Mouse (Mus musculus): ENCODE data around the gene Rreb1. TPM values are rescaled to one million over a fixed set of nuclear protein-coding genes. Genes with fewer than 3 reads are reported as not detected.

The Rreb1 gene
- polyA plus RNA-seq, 1 experiment from 2014 or later, result 9.0 TPM

GRCm38 (mm10) chr13:37824956-37825645 is 46.9 kb downstream of the Rreb1 start:
- peak overlapping the region; percentile 87 for H3K9ac ChIP-seq (ENCODE audit: low read depth, low read length)
- H3K4me3 ChIP-seq (replicated peaks; ENCODE audit: low read depth, low read length), result peak overlapping the region; percentile 93
- no peak for ATAC-seq (replicated peaks; ENCODE audit: low FRiP score, low read depth)
- 8% methylated on average over 27 of the region's 27 CpGs for WGBS
- H3K36me3 ChIP-seq (ENCODE audit: insufficient read depth, low read length), result no peaks in the 10 kb centered on the region
- H3K27ac ChIP-seq, result peak overlapping the region; percentile 94; the same call in 1 of the 2 replicates
- no peak for TF ChIP-seq CTCF (IDR thresholded peaks at IDR 0.05; ENCODE audit: low read depth)
- peaks cover 11% of the 10 kb centered on the region for H3K4me1 ChIP-seq (replicated peaks; ENCODE audit: insufficient read depth, low read length)
- H3K27me3 ChIP-seq (ENCODE audit: insufficient read depth, low read length), result no peaks in the 10 kb centered on the region
- DNase-seq (ENCODE audit: low spot score), result peak; percentile 44
- no peaks in the 10 kb centered on the region for H3K9me3 ChIP-seq (replicated peaks; ENCODE audit: low read length)
- peak overlapping the region; percentile 93 for H3K4me2 ChIP-seq (ENCODE audit: low read length)

GRCm38 (mm10) chr13:37825646-37826280 is 47.6 kb downstream of the Rreb1 start:
- under 1% methylated on average over 41 of the region's 43 CpGs for WGBS

GRCm38 (mm10) chr13:37826281-37826993 is 48.2 kb downstream of the Rreb1 start:
- peaks cover 22% of the 10 kb centered on the region for H3K4me1 ChIP-seq (replicated peaks; ENCODE audit: insufficient read depth, low read length)
- peak overlapping the region; percentile 93 for H3K4me2 ChIP-seq (ENCODE audit: low read length)
- peak; percentile 41 for ATAC-seq (replicated peaks; ENCODE audit: low FRiP score, low read depth)
- H3K9ac ChIP-seq (ENCODE audit: low read depth, low read length), result peak overlapping the region; percentile 87
- under 1% methylated on average over 58 of the region's 65 CpGs for WGBS
- no peaks in the 10 kb centered on the region for H3K27me3 ChIP-seq (ENCODE audit: insufficient read depth, low read length)
- peak overlapping the region; percentile 94 for H3K27ac ChIP-seq
- 0 out of 2 replicates have a peak, but pooled peaks have one; percentile 4 for TF ChIP-seq CTCF (IDR thresholded peaks at IDR 0.05; ENCODE audit: low read depth)
- H3K9me3 ChIP-seq (replicated peaks; ENCODE audit: low read length), result no peaks in the 10 kb centered on the region
- H3K36me3 ChIP-seq (ENCODE audit: insufficient read depth, low read length), result no peaks in the 10 kb centered on the region
- peak overlapping the region; percentile 93 for H3K4me3 ChIP-seq (replicated peaks; ENCODE audit: low read depth, low read length)
- DNase-seq (ENCODE audit: low spot score), result peak; percentile 68

More at GRCm38 (mm10) chr13:37825646-37826280, 47.6 kb downstream of the Rreb1 start:
- no peaks in the 10 kb centered on the region for H3K36me3 ChIP-seq (ENCODE audit: insufficient read depth, low read length)
- H3K9me3 ChIP-seq (replicated peaks; ENCODE audit: low read length), result no peaks in the 10 kb centered on the region
- DNase-seq (ENCODE audit: low spot score) (peak; percentile 80), ATAC-seq (replicated peaks; ENCODE audit: low FRiP score, low read depth) (peak; percentile 68)
- peak overlapping the region; percentile 94 for H3K27ac ChIP-seq
- peaks cover 16% of the 10 kb centered on the region for H3K4me1 ChIP-seq (replicated peaks; ENCODE audit: insufficient read depth, low read length)
- H3K9ac ChIP-seq (ENCODE audit: low read depth, low read length), result peak overlapping the region; percentile 87
- peak overlapping the region; percentile 93 for H3K4me2 ChIP-seq (ENCODE audit: low read length)
- peak overlapping the region; percentile 93 for H3K4me3 ChIP-seq (replicated peaks; ENCODE audit: low read depth, low read length)
- TF ChIP-seq CTCF (IDR thresholded peaks at IDR 0.05; ENCODE audit: low read depth), result no peak
- no peaks in the 10 kb centered on the region for H3K27me3 ChIP-seq (ENCODE audit: insufficient read depth, low read length)

- no peaks in the 10 kb centered on the region for H3K9me3 ChIP-seq (replicated peaks; ENCODE audit: low read length)
- ATAC-seq (replicated peaks; ENCODE audit: low FRiP score, low read depth), result peak; percentile 27; the same call in 1 of the 2 replicates
- 1% methylated on average over 36 of the region's 36 CpGs for WGBS
- H3K4me2 ChIP-seq (ENCODE audit: low read length), result peak overlapping the region; percentile 93
- H3K27me3 ChIP-seq (ENCODE audit: insufficient read depth, low read length), result no peaks in the 10 kb centered on the region
- H3K36me3 ChIP-seq (ENCODE audit: insufficient read depth, low read length), result no peaks in the 10 kb centered on the region
- no peak for TF ChIP-seq CTCF (IDR thresholded peaks at IDR 0.05; ENCODE audit: low read depth)
- peak overlapping the region; percentile 93 for H3K4me3 ChIP-seq (replicated peaks; ENCODE audit: low read depth, low read length)
- peak overlapping the region; percentile 94 for H3K27ac ChIP-seq
- DNase-seq (ENCODE audit: low spot score), result no peak
- H3K9ac ChIP-seq (ENCODE audit: low read depth, low read length), result peak overlapping the region; percentile 87
- peaks cover 27% of the 10 kb centered on the region for H3K4me1 ChIP-seq (replicated peaks; ENCODE audit: insufficient read depth, low read length)
Measured at GRCm38 (mm10) chr13:37826994-37827262, 48.7 kb downstream of the Rreb1 start.

- ATAC-seq (replicated peaks; ENCODE audit: low FRiP score, low read depth) (peak; percentile 63), DNase-seq (ENCODE audit: low spot score) (peak; percentile 89)
- no peaks in the 10 kb centered on the region for H3K27me3 ChIP-seq (ENCODE audit: insufficient read depth, low read length)
- no peaks in the 10 kb centered on the region for H3K9me3 ChIP-seq (replicated peaks; ENCODE audit: low read length)
- WGBS, result under 1% methylated on average over 60 of the region's 69 CpGs
- peak overlapping the region; percentile 93 for H3K4me3 ChIP-seq (replicated peaks; ENCODE audit: low read depth, low read length)
- 0 out of 2 replicates have a peak, but pooled peaks have one; percentile 2 for TF ChIP-seq CTCF (IDR thresholded peaks at IDR 0.05; ENCODE audit: low read depth)
- H3K36me3 ChIP-seq (ENCODE audit: insufficient read depth, low read length), result no peaks in the 10 kb centered on the region
- H3K4me1 ChIP-seq (replicated peaks; ENCODE audit: insufficient read depth, low read length), result peaks cover 31% of the 10 kb centered on the region
- peak overlapping the region; percentile 94 for H3K27ac ChIP-seq
- peak overlapping the region; percentile 93 for H3K4me2 ChIP-seq (ENCODE audit: low read length)
- peak overlapping the region; percentile 87 for H3K9ac ChIP-seq (ENCODE audit: low read depth, low read length)
Measured at GRCm38 (mm10) chr13:37827263-37827995, 49.2 kb downstream of the Rreb1 start.
